Mouse (Mus musculus): ENCODE results near the gene Slc11a2.
"Not testable (repeated sequence)": the region's sequence is repeated elsewhere in the genome, so short reads cannot be mapped to it uniquely, and the experiment has no call there.

Slc11a2 gene

GRCm38 (mm10) chr15:100403318-100404000 lies 21.4 kb downstream of the Slc11a2 start:
- no peak for DNase-seq (ENCODE audit: low read depth, low spot score)

GRCm38 (mm10) chr15:100402798-100403197 lies 22.1 kb downstream of the Slc11a2 start:
- no peak for DNase-seq (ENCODE audit: low read depth, low spot score)

- DNase-seq (ENCODE audit: low read depth, low spot score): no peak
Observed at GRCm38 (mm10) chr15:100402347-100402746, 22.5 kb downstream of the Slc11a2 start.

GRCm38 (mm10) chr15:100401811-100402210 lies 23.1 kb downstream of the Slc11a2 start:
- DNase-seq (ENCODE audit: low read depth, low spot score): no peak

GRCm38 (mm10) chr15:100400592-100401250 lies 24.2 kb downstream of the Slc11a2 start:
- DNase-seq (ENCODE audit: low read depth, low spot score): no peak

- no peak for DNase-seq (ENCODE audit: low read depth, low spot score)
Observed at GRCm38 (mm10) chr15:100395561-100395960, 29.3 kb downstream of the Slc11a2 start.

GRCm38 (mm10) chr15:100393016-100393415 lies 31.9 kb downstream of the Slc11a2 start:
- no peak for DNase-seq (ENCODE audit: low read depth, low spot score)

- DNase-seq (ENCODE audit: low read depth, low spot score): no peak
Observed at GRCm38 (mm10) chr15:100391599-100391998, 33.3 kb downstream of the Slc11a2 start.

- DNase-seq (ENCODE audit: low read depth, low spot score): no peak
Observed at GRCm38 (mm10) chr15:100391066-100391465, 33.8 kb downstream of the Slc11a2 start.

GRCm38 (mm10) chr15:100388886-100389285 lies 36.0 kb downstream of the Slc11a2 start:
- no peak for DNase-seq (ENCODE audit: low read depth, low spot score)

GRCm38 (mm10) chr15:100388224-100388835 lies 36.5 kb downstream of the Slc11a2 start:
- no peak for DNase-seq (ENCODE audit: low read depth, low spot score)

- no peak for DNase-seq (ENCODE audit: low read depth, low spot score)
Observed at GRCm38 (mm10) chr15:100387544-100388223, 37.2 kb downstream of the Slc11a2 start.

GRCm38 (mm10) chr15:100385705-100386104 lies 39.2 kb downstream of the Slc11a2 start:
- no peak for DNase-seq (ENCODE audit: low read depth, low spot score)

GRCm38 (mm10) chr15:100380104-100380503 lies 44.8 kb downstream of the Slc11a2 start:
- DNase-seq (ENCODE audit: low read depth, low spot score): no peak

GRCm38 (mm10) chr15:100379658-100380057 lies 45.2 kb downstream of the Slc11a2 start:
- DNase-seq (ENCODE audit: low read depth, low spot score): no peak

- DNase-seq (ENCODE audit: low read depth, low spot score): not testable (repeated sequence)
Observed at GRCm38 (mm10) chr15:100377847-100378505, 46.9 kb downstream of the Slc11a2 start.

- DNase-seq (ENCODE audit: low read depth, low spot score): peak; percentile 57
Observed at GRCm38 (mm10) chr15:100375066-100375465, 49.8 kb downstream of the Slc11a2 start.

GRCm38 (mm10) chr15:100367119-100367518 lies 57.8 kb downstream of the Slc11a2 start:
- DNase-seq (ENCODE audit: low read depth, low spot score): no peak

GRCm38 (mm10) chr15:100365967-100366366 lies 58.9 kb downstream of the Slc11a2 start:
- not testable (repeated sequence) for DNase-seq (ENCODE audit: low read depth, low spot score)

GRCm38 (mm10) chr15:100364242-100364641 lies 60.6 kb downstream of the Slc11a2 start, which contains the start of gene Higd1c:
TSS of gene Higd1c (plus strand) at chr15:100364542.
- DNase-seq (ENCODE audit: low read depth, low spot score): no peak

GRCm38 (mm10) chr15:100355876-100356275 lies 69.0 kb downstream of the Slc11a2 start:
- DNase-seq (ENCODE audit: low read depth, low spot score): no peak

All from mesoderm, embryonic 11.5 days (tissue).